Mouse (Mus musculus): ENCODE measurements around the gene Atic. TPM values are rescaled to one million over a fixed set of nuclear protein-coding genes. Genes with fewer than 3 reads are reported as not detected.
A peak's percentile ranks its signal among the peaks of the same experiment; 100 is the strongest.

Atic gene
- total RNA-seq, 2 experiments from 2014 or later, result 41.9 to 42.8 TPM

GRCm38 (mm10) chr1:71593184-71593583, 36.2 kb downstream of the Atic start:
- DNase-seq (ENCODE audit: low spot score in 2 of 2), result no peak

- DNase-seq (ENCODE audit: low spot score in 2 of 2), result no peak
Observed at GRCm38 (mm10) chr1:71594268-71594667, 37.3 kb downstream of the Atic start.

- no peak for DNase-seq (ENCODE audit: low spot score in 2 of 2)
Observed at GRCm38 (mm10) chr1:71595365-71595764, 38.4 kb downstream of the Atic start.

GRCm38 (mm10) chr1:71605751-71606150, 48.8 kb downstream of the Atic start:
- no peak for DNase-seq (ENCODE audit: low spot score in 2 of 2)

GRCm38 (mm10) chr1:71606600-71607325, 49.8 kb downstream of the Atic start:
- DNase-seq (ENCODE audit: low spot score in 2 of 2), result no peak

GRCm38 (mm10) chr1:71609057-71609775, 52.3 kb downstream of the Atic start:
- DNase-seq (ENCODE audit: low spot score in 2 of 2), result no peak

- no peak for DNase-seq (ENCODE audit: low spot score in 2 of 2)
Observed at GRCm38 (mm10) chr1:71609916-71610315, 53.0 kb downstream of the Atic start.

- no peak for DNase-seq (ENCODE audit: low spot score in 2 of 2)
Observed at GRCm38 (mm10) chr1:71612256-71612655, 55.3 kb downstream of the Atic start.

GRCm38 (mm10) chr1:71614545-71615246, 57.7 kb downstream of the Atic start:
- peak; percentile 11 to 31 for DNase-seq (ENCODE audit: low spot score in 2 of 2)

GRCm38 (mm10) chr1:71621526-71621925, 64.6 kb downstream of the Atic start:
- DNase-seq (ENCODE audit: low spot score in 2 of 2), result no peak

- DNase-seq (ENCODE audit: low spot score in 2 of 2), result no peak
Observed at GRCm38 (mm10) chr1:71623625-71624024, 66.7 kb downstream of the Atic start.

Other genes with a start within 250 kb of the Atic start
- gene Abca12, start 142.2 kb upstream of the Atic start, total RNA-seq (2021), result under 1 TPM; 0.11 to 0.32 TPM
- gene Fn1, start 96.0 kb downstream of the Atic start, total RNA-seq (2021), result 100 to 1,000 TPM; 130 to 131 TPM

Measured in layer of hippocampus, postnatal 10 days (tissue).